Mouse (Mus musculus): ENCODE measurements around the gene Slc37a4. TPM values are rescaled to one million over a fixed set of nuclear protein-coding genes. Genes with fewer than 3 reads are reported as not detected.
"Not testable (repeated sequence)": the region's sequence is repeated elsewhere in the genome, so short reads cannot be mapped to it uniquely, and the experiment has no call there.

Gene Slc37a4
- polyA plus RNA-seq, 1 experiment from 2014 or later, result 10.8 TPM

- H3K27me3 ChIP-seq (ENCODE audit: control insufficient read depth, insufficient read depth, low read length); H3K36me3 ChIP-seq (replicated peaks; ENCODE audit: control insufficient read depth, insufficient read depth, low read depth, low read length); H3K4me1 ChIP-seq (ENCODE audit: control insufficient read depth, insufficient read depth, low read length); ATAC-seq (replicated peaks; ENCODE audit: insufficient number of reproducible peaks, low FRiP score, low TSS enrichment, low read depth); H3K4me3 ChIP-seq (ENCODE audit: low read depth, low read length); H3K4me2 ChIP-seq (ENCODE audit: low read depth, low read length); H3K9ac ChIP-seq (replicated peaks; ENCODE audit: low read length); H3K9me3 ChIP-seq (replicated peaks; ENCODE audit: control insufficient read depth, low read length); H3K27ac ChIP-seq (replicated peaks; ENCODE audit: low read depth, low read length); DNase-seq (ENCODE audit: low spot score): not testable (repeated sequence)
- WGBS, result 93% methylated on average over 9 of the region's 9 CpGs
Measured at GRCm38 (mm10) chr9:44419730-44420129, 23.1 kb downstream of the Slc37a4 start.

DNA sequence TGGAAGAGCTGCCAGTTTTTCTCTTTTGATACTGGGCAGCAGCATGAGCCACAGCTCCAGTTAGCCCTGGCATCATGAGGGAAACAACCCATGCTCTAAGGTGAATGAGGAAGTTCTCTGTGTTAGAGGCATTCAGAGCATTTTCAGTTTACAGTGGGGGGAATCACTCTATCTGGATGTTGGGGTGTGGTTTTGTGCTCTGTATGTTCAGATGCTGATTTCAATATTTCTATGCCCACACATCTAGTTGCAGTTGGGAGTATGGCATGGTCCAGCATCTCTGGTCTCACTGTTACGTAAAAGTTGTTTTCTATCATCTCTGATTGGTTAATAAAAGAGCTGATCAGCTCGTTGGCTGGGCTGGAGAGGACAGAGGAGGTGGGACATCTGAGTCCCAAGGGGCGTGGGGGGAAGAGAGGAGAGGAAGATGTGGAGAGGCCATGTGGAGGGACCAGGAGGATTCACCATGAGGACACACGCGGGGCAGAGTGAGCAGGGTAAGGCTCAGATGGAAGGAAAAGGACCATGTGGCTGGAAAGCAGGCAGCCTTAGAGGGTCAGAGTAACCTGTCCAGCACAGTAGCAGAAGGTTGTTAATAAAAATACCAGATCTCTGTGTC is 23.7 kb downstream of the Slc37a4 start:
- 83% methylated on average over 5 of the region's 5 CpGs for WGBS
- no peak for ATAC-seq (replicated peaks; ENCODE audit: insufficient number of reproducible peaks, low FRiP score, low TSS enrichment, low read depth)

GRCm38 (mm10) chr9:44423576-44423975 is 26.9 kb downstream of the Slc37a4 start:
- 87% methylated on average over 4 of the region's 4 CpGs for WGBS
- Histone ChIP-seq H3K9me3 (replicated peaks; ENCODE audit: control insufficient read depth, low read length) (no peaks in the 10 kb centered on the region), H3K4me3 (ENCODE audit: low read depth, low read length) (no peak overlapping the region), H3K36me3 (replicated peaks; ENCODE audit: control insufficient read depth, insufficient read depth, low read depth, low read length) (no peaks in the 10 kb centered on the region), H3K4me1 (ENCODE audit: control insufficient read depth, insufficient read depth, low read length) (no peaks in the 10 kb centered on the region), H3K27ac (replicated peaks; ENCODE audit: low read depth, low read length) (no peak overlapping the region), H3K4me2 (ENCODE audit: low read depth, low read length) (no peak overlapping the region), H3K9ac (replicated peaks; ENCODE audit: low read length) (no peak overlapping the region), H3K27me3 (ENCODE audit: control insufficient read depth, insufficient read depth, low read length) (no peaks in the 10 kb centered on the region)
- ATAC-seq (replicated peaks; ENCODE audit: insufficient number of reproducible peaks, low FRiP score, low TSS enrichment, low read depth), result no peak
- no peak for DNase-seq (ENCODE audit: low spot score)

More for the DNA sequence above, 23.7 kb downstream of the Slc37a4 start:
- no peak for DNase-seq (ENCODE audit: low spot score)
- Histone ChIP-seq H3K4me1 (ENCODE audit: control insufficient read depth, insufficient read depth, low read length) (no peaks in the 10 kb centered on the region), H3K4me2 (ENCODE audit: low read depth, low read length) (no peak overlapping the region), H3K27ac (replicated peaks; ENCODE audit: low read depth, low read length) (no peak overlapping the region), H3K27me3 (ENCODE audit: control insufficient read depth, insufficient read depth, low read length) (no peaks in the 10 kb centered on the region), H3K4me3 (ENCODE audit: low read depth, low read length) (no peak overlapping the region), H3K36me3 (replicated peaks; ENCODE audit: control insufficient read depth, insufficient read depth, low read depth, low read length) (no peaks in the 10 kb centered on the region; the same call in 1 of the 2 replicates), H3K9ac (replicated peaks; ENCODE audit: low read length) (no peak overlapping the region), H3K9me3 (replicated peaks; ENCODE audit: control insufficient read depth, low read length) (no peaks in the 10 kb centered on the region)

- 56% methylated on average over 5 of the region's 5 CpGs for WGBS
- Histone ChIP-seq H3K36me3 (replicated peaks; ENCODE audit: control insufficient read depth, insufficient read depth, low read depth, low read length) (no peaks in the 10 kb centered on the region), H3K27me3 (ENCODE audit: control insufficient read depth, insufficient read depth, low read length) (no peaks in the 10 kb centered on the region), H3K4me1 (ENCODE audit: control insufficient read depth, insufficient read depth, low read length) (peaks cover 2% of the 10 kb centered on the region; the same call in 1 of the 2 replicates), H3K4me3 (ENCODE audit: low read depth, low read length) (no peak overlapping the region), H3K4me2 (ENCODE audit: low read depth, low read length) (no peak overlapping the region), H3K9ac (replicated peaks; ENCODE audit: low read length) (no peak overlapping the region), H3K27ac (replicated peaks; ENCODE audit: low read depth, low read length) (no peak overlapping the region), H3K9me3 (replicated peaks; ENCODE audit: control insufficient read depth, low read length) (no peaks in the 10 kb centered on the region)
- DNase-seq (ENCODE audit: low spot score), result no peak
- no peak for ATAC-seq (replicated peaks; ENCODE audit: insufficient number of reproducible peaks, low FRiP score, low TSS enrichment, low read depth)
Measured at GRCm38 (mm10) chr9:44432577-44433185, 36.0 kb downstream of the Slc37a4 start.

- Histone ChIP-seq H3K4me1 (ENCODE audit: control insufficient read depth, insufficient read depth, low read length) (peaks cover 2% of the 10 kb centered on the region; the same call in 1 of the 2 replicates), H3K9ac (replicated peaks; ENCODE audit: low read length) (no peak overlapping the region), H3K36me3 (replicated peaks; ENCODE audit: control insufficient read depth, insufficient read depth, low read depth, low read length) (no peaks in the 10 kb centered on the region), H3K9me3 (replicated peaks; ENCODE audit: control insufficient read depth, low read length) (no peaks in the 10 kb centered on the region), H3K27me3 (ENCODE audit: control insufficient read depth, insufficient read depth, low read length) (no peaks in the 10 kb centered on the region), H3K4me2 (ENCODE audit: low read depth, low read length) (no peak overlapping the region), H3K27ac (replicated peaks; ENCODE audit: low read depth, low read length) (no peak overlapping the region), H3K4me3 (ENCODE audit: low read depth, low read length) (no peak overlapping the region)
- DNase-seq (ENCODE audit: low spot score) (no peak), ATAC-seq (replicated peaks; ENCODE audit: insufficient number of reproducible peaks, low FRiP score, low TSS enrichment, low read depth) (no peak)
- WGBS, result 80% methylated on average over 6 of the region's 6 CpGs
Measured at GRCm38 (mm10) chr9:44435747-44436146, 39.1 kb downstream of the Slc37a4 start.

GRCm38 (mm10) chr9:44440961-44441360 is 44.3 kb downstream of the Slc37a4 start, which contains the start of gene Foxr1:
Gene Foxr1 (minus strand): TSS chr9:44441136.
- WGBS, result 71% methylated on average over 19 of the region's 19 CpGs
- no peak within 1 kb of the TSS for H3K27ac ChIP-seq (replicated peaks; ENCODE audit: low read depth, low read length)

GRCm38 (mm10) chr9:44444402-44445025 is 47.9 kb downstream of the Slc37a4 start:
- not testable (repeated sequence) for H3K9me3 ChIP-seq (replicated peaks; ENCODE audit: control insufficient read depth, low read length); H3K4me1 ChIP-seq (ENCODE audit: control insufficient read depth, insufficient read depth, low read length); H3K27ac ChIP-seq (replicated peaks; ENCODE audit: low read depth, low read length); H3K4me2 ChIP-seq (ENCODE audit: low read depth, low read length); H3K27me3 ChIP-seq (ENCODE audit: control insufficient read depth, insufficient read depth, low read length); H3K9ac ChIP-seq (replicated peaks; ENCODE audit: low read length); H3K4me3 ChIP-seq (ENCODE audit: low read depth, low read length); DNase-seq (ENCODE audit: low spot score); H3K36me3 ChIP-seq (replicated peaks; ENCODE audit: control insufficient read depth, insufficient read depth, low read depth, low read length); ATAC-seq (replicated peaks; ENCODE audit: insufficient number of reproducible peaks, low FRiP score, low TSS enrichment, low read depth)
- WGBS, result 88% methylated on average over 7 of the region's 7 CpGs

More at GRCm38 (mm10) chr9:44440961-44441360, 44.3 kb downstream of the Slc37a4 start, which contains the start of gene Foxr1:
- Histone ChIP-seq H3K27me3 (ENCODE audit: control insufficient read depth, insufficient read depth, low read length) (no peaks in the 10 kb centered on the region), H3K9me3 (replicated peaks; ENCODE audit: control insufficient read depth, low read length) (no peaks in the 10 kb centered on the region), H3K4me1 (ENCODE audit: control insufficient read depth, insufficient read depth, low read length) (no peaks in the 10 kb centered on the region), H3K4me2 (ENCODE audit: low read depth, low read length) (no peak within 1 kb of the TSS), H3K36me3 (replicated peaks; ENCODE audit: control insufficient read depth, insufficient read depth, low read depth, low read length) (no peaks in the 10 kb centered on the region), H3K4me3 (ENCODE audit: low read depth, low read length) (no peak within 1 kb of the TSS), H3K9ac (replicated peaks; ENCODE audit: low read length) (no peak within 1 kb of the TSS)
- ATAC-seq (replicated peaks; ENCODE audit: insufficient number of reproducible peaks, low FRiP score, low TSS enrichment, low read depth) (no peak), DNase-seq (ENCODE audit: low spot score) (no peak)

DNA sequence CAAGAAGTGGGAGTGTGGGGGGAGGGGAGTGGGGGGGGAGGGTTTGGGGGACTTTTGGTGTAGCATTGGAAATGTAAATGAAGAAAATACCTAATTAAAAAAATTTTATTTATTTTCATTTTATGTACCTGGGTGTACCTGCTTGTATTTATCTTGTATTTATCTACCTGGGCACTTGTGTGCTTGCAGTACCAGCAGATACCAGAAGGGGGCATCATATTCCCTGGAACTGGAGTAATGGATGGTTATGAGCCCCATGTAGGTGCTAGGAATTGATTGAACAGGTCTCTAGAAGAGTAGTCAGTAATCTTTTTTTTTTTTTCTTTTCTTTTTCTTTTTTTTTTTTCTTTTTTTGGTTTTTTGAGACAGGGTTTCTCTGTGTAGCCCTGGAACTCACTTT is 53.7 kb downstream of the Slc37a4 start:
- DNase-seq (ENCODE audit: low spot score), result no peak
- Histone ChIP-seq H3K36me3 (replicated peaks; ENCODE audit: control insufficient read depth, insufficient read depth, low read depth, low read length) (no peaks in the 10 kb centered on the region), H3K27me3 (ENCODE audit: control insufficient read depth, insufficient read depth, low read length) (no peaks in the 10 kb centered on the region; the same call in 1 of the 2 replicates), H3K27ac (replicated peaks; ENCODE audit: low read depth, low read length) (no peak overlapping the region), H3K9me3 (replicated peaks; ENCODE audit: control insufficient read depth, low read length) (no peaks in the 10 kb centered on the region), H3K4me2 (ENCODE audit: low read depth, low read length) (no peak overlapping the region), H3K4me3 (ENCODE audit: low read depth, low read length) (no peak overlapping the region), H3K9ac (replicated peaks; ENCODE audit: low read length) (no peak overlapping the region), H3K4me1 (ENCODE audit: control insufficient read depth, insufficient read depth, low read length) (peaks cover 5% of the 10 kb centered on the region; the same call in 1 of the 2 replicates)
- no peak for ATAC-seq (replicated peaks; ENCODE audit: insufficient number of reproducible peaks, low FRiP score, low TSS enrichment, low read depth)

All from embryonic facial prominence, embryonic 11.5 days (tissue).